Mouse (Mus musculus) splenic B cell, adult 2 months (primary cell): ENCODE measurements around the gene Cldn9.

Experiments
- DNase-seq: peaks from one replicate; pipeline ENCODE4 v3.0.0-alpha.2; 2011; ENCODE audit warnings: low read depth, low spot score
- H3K27me3 ChIP-seq: 2 replicates; pipeline ENCODE4 v1.6.1; 2012; ENCODE audit warnings: mild to moderate bottlenecking, low read length, moderate library complexity, mixed read lengths; ENCODE audit not compliant: control insufficient read depth, poor library complexity, insufficient read depth, severe bottlenecking
- H3K36me3 ChIP-seq: 2 replicates; pipeline ENCODE4 v1.6.1; 2012; ENCODE audit warnings: mild to moderate bottlenecking, low read length, moderate library complexity, mixed read lengths; ENCODE audit not compliant: control insufficient read depth, poor library complexity, insufficient read depth, severe bottlenecking

Gene Cldn9

GRCm38 (mm10) chr17:23683856-23684672, at the start of gene Cldn9:
Gene Cldn9, minus strand, starts transcription at chr17:23684026.
- no peak for DNase-seq
- H3K27me3 ChIP-seq: peaks cover 5% of the 10 kb centered on the region; the same call in 1 of the 2 replicates
- H3K36me3 ChIP-seq: no peaks in the 10 kb centered on the region

GRCm38 (mm10) chr17:23730441-23730840, 46.6 kb upstream of the Cldn9 start:
- Histone ChIP-seq H3K27me3 (peaks cover 1% of the 10 kb centered on the region; the same call in 1 of the 2 replicates), H3K36me3 (peaks cover 1% of the 10 kb centered on the region)
- DNase-seq: no peak

GRCm38 (mm10) chr17:23726758-23727142, 42.9 kb upstream of the Cldn9 start:
- DNase-seq: peak; percentile 50
- peaks cover 1% of the 10 kb centered on the region for H3K36me3 ChIP-seq
- peaks cover 1% of the 10 kb centered on the region; the same call in 1 of the 2 replicates for H3K27me3 ChIP-seq

DNA sequence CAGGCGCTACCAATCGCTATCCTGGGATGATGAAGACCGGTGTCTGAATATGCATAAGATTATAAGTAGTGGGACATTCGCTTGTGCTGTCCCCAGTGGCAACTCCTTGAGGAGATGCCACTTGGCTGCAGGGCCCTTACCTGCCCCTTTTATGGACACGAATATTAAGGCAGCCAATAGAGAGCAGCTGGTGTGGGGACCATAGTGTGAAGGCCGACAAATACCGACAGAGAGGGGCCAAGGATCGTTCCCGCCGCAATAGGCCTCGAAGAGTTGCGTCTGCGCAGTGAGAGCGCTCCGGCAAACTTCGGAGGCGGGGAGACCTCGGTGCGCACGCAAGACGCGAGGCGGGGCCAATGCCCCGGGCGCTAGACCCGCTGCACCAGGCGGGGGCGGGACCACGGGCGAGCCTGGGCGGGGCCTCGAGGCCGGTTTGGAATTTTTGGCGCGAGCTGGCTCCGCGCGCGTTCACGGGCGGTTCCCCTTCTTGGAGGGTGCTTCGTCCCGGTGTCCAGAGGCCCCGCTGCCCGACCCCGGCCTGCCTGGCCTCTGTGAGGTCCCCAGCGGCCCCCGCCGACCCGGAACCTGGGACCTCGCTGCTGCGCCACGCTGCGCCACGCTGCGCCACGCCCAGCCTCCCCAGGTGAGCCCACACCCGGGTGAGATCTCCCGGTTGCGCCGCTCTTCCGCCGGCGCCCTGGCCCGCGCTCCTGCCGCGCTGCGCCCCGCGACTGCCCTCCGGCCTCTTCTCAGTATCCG, 42.4 kb upstream of the Cldn9 start, which contains the start of gene Pkmyt1:
Gene Pkmyt1 (plus strand): TSS at position 338 of the 759 bp plus-strand sequence.
- H3K36me3 ChIP-seq: no peaks in the 10 kb centered on the region; the same call in 1 of the 2 replicates
- H3K27me3 ChIP-seq: no peaks in the 10 kb centered on the region
- DNase-seq: peak; percentile 95

- DNase-seq: no peak
- H3K27me3 ChIP-seq: no peaks in the 10 kb centered on the region
- H3K36me3 ChIP-seq: no peaks in the 10 kb centered on the region; the same call in 1 of the 2 replicates
Measured at GRCm38 (mm10) chr17:23725477-23725876, 41.7 kb upstream of the Cldn9 start.

DNA sequence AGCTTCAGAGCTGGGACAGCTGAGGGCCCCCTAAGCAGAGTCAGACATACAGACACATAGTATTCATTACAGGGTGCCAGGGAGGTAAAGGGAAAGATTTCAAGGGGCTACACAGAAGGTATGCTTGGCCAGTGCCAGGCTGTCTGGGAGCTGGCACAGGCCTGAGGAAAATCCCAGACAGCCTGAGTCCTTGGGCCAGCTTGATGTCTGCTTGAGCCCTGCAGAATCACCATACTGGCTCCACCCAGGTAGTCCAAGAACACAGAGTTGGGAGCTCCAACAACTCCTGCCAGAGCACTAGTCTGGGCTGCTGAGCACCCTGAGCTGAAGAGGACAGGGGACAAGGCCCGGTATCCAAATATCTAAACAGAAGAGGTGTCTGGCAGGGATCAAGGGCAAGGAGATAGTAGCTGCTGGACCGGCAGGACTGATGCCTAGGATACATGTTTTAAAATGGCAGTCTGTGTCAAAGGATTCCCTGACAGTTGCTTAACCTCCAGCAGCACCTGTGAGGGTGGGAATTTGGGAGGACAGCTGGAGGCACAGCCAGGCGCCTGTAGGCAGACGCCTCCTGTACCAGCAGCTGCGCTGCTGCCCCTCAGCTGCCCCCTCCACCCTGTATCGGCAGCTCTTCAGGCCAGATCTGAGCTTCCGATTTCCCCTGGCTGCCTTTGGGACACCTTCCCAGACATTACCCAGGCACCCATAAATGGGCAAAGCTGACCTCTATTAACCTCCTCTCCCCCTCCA, 38.7 kb upstream of the Cldn9 start, which contains the start of gene 1520401A03Rik:
Gene 1520401A03Rik (minus strand): TSS at position 408 of the 750 bp plus-strand sequence.
- H3K36me3 ChIP-seq: no peaks in the 10 kb centered on the region; the same call in 1 of the 2 replicates
- no peak for DNase-seq
- no peaks in the 10 kb centered on the region for H3K27me3 ChIP-seq

DNA sequence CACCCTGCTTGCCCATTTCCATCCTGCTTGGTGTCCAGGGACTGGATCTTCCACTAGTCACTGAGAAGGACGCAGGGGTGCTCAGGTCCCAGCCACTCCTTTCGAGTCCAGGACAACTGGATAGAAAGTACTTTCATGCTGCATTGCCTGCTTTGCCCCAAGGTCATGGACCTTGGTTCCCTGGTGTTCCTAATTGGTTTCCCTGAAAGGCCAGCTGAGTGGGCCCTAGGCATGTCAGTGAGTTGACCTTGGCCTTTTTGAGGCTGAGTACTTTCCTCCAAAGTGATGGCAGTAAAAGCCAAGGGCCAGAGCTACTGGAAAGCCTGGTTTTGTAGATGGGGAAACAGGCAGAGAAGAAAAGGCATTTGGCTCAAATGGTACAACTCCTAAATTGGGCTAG, 38.1 kb upstream of the Cldn9 start:
- Histone ChIP-seq H3K27me3 (no peaks in the 10 kb centered on the region), H3K36me3 (no peaks in the 10 kb centered on the region; the same call in 1 of the 2 replicates)
- DNase-seq: no peak

GRCm38 (mm10) chr17:23719455-23719854, 35.6 kb upstream of the Cldn9 start:
- H3K36me3 ChIP-seq: no peaks in the 10 kb centered on the region; the same call in 1 of the 2 replicates
- H3K27me3 ChIP-seq: no peaks in the 10 kb centered on the region
- no peak for DNase-seq

DNA sequence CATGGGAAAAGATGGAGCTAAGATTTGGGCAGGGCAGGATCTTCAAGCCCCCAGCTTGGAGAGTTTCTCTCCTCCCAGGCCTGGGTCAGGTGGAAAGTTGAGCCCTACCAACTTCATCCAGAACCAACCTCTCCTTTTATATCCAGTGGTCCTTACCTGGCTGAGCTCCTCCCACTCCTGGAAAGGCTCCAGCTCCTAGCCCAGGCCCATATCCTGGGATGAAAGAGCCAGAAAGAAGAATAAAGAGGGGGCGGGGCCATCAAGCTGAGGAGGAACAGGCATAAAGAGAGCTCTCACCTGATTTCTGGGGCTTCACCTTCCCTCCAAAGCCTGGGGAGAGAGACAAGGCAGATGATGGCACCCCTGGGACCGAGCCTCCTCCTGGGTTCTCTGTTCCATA, 33.2 kb upstream of the Cldn9 start:
- DNase-seq: no peak
- Histone ChIP-seq H3K36me3 (no peaks in the 10 kb centered on the region), H3K27me3 (no peaks in the 10 kb centered on the region)

DNA sequence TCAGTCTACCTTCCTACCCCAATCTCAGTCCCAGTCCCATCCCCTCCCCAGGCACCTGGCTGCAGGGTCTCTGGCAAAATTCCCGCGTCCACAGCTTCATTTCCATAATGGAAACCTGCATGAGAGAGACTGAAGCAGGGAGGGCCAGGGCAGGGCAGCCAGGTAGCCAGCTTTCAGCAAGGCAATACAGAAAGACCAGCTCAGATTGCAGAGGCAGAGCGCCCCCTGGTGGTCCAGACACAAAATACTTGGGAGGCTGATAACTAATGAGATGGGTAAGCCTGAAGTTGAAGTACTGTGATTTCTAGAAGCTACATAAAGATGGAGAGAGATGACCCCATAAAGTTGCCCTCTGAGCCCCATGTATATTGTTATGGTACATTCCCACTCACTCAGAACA, 22.4 kb upstream of the Cldn9 start:
- DNase-seq: peak; percentile 85
- no peaks in the 10 kb centered on the region for H3K36me3 ChIP-seq
- H3K27me3 ChIP-seq: no peaks in the 10 kb centered on the region

GRCm38 (mm10) chr17:23705525-23706104, 21.8 kb upstream of the Cldn9 start:
- DNase-seq: no peak
- H3K27me3 ChIP-seq: no peaks in the 10 kb centered on the region

GRCm38 (mm10) chr17:23704741-23705140, 20.9 kb upstream of the Cldn9 start:
- H3K27me3 ChIP-seq: no peaks in the 10 kb centered on the region
- no peak for DNase-seq
- H3K36me3 ChIP-seq: no peaks in the 10 kb centered on the region

More at GRCm38 (mm10) chr17:23705525-23706104, 21.8 kb upstream of the Cldn9 start:
- H3K36me3 ChIP-seq: no peaks in the 10 kb centered on the region

- Histone ChIP-seq H3K36me3 (no peaks in the 10 kb centered on the region), H3K27me3 (no peaks in the 10 kb centered on the region)
- no peak for DNase-seq
Measured at GRCm38 (mm10) chr17:23703301-23703700, 19.5 kb upstream of the Cldn9 start.

- no peaks in the 10 kb centered on the region for H3K36me3 ChIP-seq
- DNase-seq: peak; percentile 83
- H3K27me3 ChIP-seq: no peaks in the 10 kb centered on the region
Measured at GRCm38 (mm10) chr17:23700079-23700478, 16.3 kb upstream of the Cldn9 start.
